Mouse (Mus musculus): ENCODE data around the gene Zfp280b. TPM values are rescaled to one million over a fixed set of nuclear protein-coding genes. Genes with fewer than 3 reads are reported as not detected.
"Not testable (repeated sequence)": the region's sequence is repeated elsewhere in the genome, so short reads cannot be mapped to it uniquely, and the experiment has no call there.

Gene Zfp280b
- polyA plus RNA-seq, 1 experiment: 8.6 TPM

GRCm38 (mm10) chr10:76030496-76030895 is 2.0 kb upstream of the Zfp280b start:
- no peak for DNase-seq (ENCODE audit: low spot score)

DNA sequence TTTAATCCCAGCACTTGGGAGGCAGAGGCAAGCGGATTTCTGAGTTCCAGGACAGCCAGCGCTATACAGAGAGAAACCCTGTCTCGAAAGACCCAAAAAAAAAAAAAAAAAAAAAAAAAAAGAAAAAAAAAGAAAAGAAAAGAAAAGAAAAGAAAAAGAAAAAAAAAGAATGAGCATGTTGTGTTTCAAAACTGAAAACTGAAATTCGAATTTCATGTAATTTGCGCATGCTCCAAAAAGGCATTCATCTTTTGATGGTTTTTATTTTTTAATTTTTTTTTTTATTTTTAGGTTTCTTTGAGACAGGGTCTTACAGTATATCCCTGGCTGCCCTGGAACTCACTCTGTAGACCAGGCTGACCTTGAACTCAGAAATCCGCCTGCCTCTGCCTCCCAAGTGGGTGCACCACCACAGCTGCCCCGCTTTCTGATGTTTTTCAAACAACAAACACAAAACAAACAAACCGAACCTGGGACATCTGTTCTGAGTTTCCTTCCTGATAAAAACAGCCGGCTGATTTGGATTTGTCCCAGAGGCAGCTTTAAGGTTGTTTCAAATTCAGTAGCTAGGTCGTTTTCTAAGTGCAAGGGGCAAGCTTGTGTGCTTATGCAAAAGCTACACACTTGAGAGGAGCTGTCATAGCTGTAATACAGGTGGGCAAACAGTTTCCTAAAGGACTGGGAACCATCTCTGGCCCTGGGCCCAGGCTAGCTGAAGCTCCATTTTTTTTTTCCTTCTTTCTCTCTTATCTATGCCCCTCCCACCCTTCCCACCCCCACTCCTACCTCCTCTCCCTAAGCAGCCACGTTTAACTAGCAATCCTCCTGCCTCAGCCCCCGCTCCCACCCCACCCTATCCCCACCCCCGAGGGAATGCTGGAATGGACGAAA is 694 bp upstream of the Zfp280b start:
- no peak for DNase-seq (ENCODE audit: low spot score)

DNA sequence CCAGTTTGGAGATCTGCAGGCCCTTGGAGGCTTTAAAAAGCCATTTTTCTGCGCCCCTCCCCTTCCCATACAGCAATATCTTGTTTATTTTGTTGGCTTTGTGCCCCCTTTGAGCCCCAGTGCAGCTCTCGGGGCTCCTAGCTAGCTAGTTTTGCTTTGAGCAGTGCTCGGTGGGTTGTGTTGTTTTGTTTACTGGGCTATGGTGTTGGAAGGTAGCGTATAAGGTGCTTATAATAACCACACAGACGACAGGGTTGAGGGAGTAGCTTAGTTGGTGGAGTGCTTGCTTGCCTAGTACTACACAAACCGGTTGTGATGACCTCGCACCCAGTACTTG is 637 bp downstream of the Zfp280b start:
- no peak for DNase-seq (ENCODE audit: low spot score)

DNA sequence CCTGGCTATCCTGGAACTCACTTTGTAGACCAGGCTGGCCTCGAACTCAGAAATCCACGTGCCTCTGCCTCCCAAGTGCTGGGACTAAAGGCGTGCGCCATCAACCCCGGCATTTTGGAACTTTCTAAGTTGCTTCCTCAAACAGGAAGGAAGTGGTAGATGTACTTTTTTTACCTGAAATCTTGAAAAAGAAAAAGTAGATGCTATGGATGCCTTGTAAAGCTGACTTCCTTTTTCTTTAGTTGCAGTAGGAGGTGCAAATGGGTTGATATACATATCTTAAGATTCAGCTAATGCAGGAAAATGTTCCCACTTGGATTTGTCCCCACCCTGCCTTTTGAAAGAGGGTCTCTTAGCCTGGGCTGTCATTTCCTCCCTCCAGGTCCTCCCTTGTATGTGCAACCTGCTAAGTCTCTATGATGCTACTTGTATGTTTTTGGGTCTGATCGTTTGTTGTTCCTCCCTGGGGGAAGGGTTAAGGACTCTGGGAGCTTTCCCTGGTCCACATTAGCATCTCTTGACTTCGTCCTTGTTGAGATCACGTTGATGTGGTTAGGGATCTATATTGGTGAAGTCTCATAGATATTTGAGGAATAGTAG is 1.7 kb downstream of the Zfp280b start:
- DNase-seq (ENCODE audit: low spot score): no peak

GRCm38 (mm10) chr10:76035277-76035676 is 2.8 kb downstream of the Zfp280b start:
- no peak for DNase-seq (ENCODE audit: low spot score)

GRCm38 (mm10) chr10:76036962-76037361 is 4.5 kb downstream of the Zfp280b start:
- no peak for DNase-seq (ENCODE audit: low spot score)

DNA sequence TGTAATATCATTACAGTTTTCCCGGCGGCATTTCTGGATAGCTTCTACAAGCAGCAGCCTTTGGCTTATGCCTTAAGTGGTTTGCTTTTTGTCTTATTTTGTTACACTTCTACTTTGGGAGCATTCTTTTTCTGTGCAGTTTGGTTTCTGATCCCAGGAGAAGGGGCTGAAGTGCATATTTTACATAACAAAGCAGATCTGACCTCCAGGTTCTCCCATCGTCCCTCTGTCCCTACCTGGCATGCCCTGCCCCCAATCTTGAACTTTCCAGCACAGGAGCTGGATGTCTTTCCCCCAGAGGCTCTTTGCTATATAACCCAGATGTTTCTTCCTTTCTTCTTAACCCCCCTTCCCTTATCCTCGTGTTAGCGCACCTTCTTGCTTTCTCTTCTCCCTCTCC is 12.9 kb downstream of the Zfp280b start:
- DNase-seq (ENCODE audit: low spot score): no peak

- DNase-seq (ENCODE audit: low spot score): no peak
These were observed 14.3 kb downstream of the Zfp280b start for GRCm38 (mm10) chr10:76046754-76047153.

DNA sequence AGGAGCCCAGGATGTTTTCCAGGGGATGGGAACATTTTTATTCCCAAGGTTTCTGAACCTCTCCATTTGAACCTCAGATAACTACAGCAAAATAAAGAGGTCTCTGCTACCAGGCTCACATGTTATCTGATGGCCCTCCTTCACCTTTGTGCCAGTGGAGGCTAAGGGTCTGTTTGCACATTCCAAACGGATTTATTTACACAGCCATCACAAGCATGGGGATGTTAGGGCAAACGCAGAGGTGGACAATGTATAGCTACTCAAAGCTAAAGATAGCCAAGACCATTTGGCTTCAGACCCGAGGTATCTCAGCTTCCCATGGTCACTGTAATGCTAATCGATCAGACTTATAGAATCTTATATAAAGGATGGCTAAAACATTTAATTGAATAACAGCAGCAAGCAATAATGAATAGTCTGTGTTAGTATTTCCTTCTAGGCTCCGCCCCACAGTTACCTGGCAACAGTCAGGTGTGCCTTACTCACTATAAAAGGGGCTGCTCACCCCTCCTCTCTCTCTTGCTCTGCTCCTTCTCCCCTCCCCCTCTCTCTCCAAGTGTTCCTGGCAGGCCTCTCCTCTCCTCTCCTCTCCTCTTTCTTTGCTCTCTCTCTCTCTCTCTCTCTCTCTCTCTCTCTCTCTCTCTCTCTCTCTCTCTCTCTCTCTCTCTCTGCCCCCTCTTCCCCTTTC is 14.9 kb downstream of the Zfp280b start:
- no peak for DNase-seq (ENCODE audit: low spot score)

DNA sequence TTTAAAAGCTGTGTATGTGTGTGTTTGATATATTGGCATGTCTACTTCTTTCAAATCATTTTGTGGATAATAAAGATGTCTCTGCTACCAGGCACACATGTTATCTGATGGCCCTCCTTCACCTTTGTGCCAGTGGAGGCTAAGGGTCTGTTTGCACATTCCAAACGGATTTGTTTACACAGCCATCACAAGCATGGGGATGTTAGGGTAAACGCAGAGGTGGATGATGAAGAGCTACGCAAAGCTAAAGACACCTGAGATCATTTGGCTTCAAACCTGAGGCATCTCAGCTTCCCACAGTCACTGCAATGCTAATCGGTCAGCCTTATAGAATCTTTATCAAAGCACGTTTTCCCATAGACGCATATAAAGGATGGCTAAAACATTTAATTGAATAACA is 16.5 kb downstream of the Zfp280b start:
- DNase-seq (ENCODE audit: low spot score): no peak

GRCm38 (mm10) chr10:76051860-76052259 is 19.4 kb downstream of the Zfp280b start:
- no peak for DNase-seq (ENCODE audit: low spot score)

- DNase-seq (ENCODE audit: low spot score): no peak
These were observed 30.0 kb downstream of the Zfp280b start for GRCm38 (mm10) chr10:76062439-76062838.

GRCm38 (mm10) chr10:76067674-76068613 is 35.5 kb downstream of the Zfp280b start:
- no peak for DNase-seq (ENCODE audit: low spot score)

- DNase-seq (ENCODE audit: low spot score): not testable (repeated sequence)
These were observed 39.6 kb downstream of the Zfp280b start for GRCm38 (mm10) chr10:76072080-76072479.

- not testable (repeated sequence) for DNase-seq (ENCODE audit: low spot score)
These were observed 44.6 kb downstream of the Zfp280b start for GRCm38 (mm10) chr10:76077008-76077407.

Other genes starting within 250 kb of the Zfp280b start
- 160 and 208 TPM in 2 replicates for gene Gstt1, start 234.1 kb upstream of the Zfp280b start, polyA plus RNA-seq (2012; rRNA removed)
- 0.11 TPM in 1 of 2 replicates, not detected in the other for gene Gstt4, start 210.1 kb upstream of the Zfp280b start, polyA plus RNA-seq (2012; rRNA removed)
- gene Gstt2, start 195.2 kb upstream of the Zfp280b start, polyA plus RNA-seq (2012; rRNA removed): 107 and 144 TPM in 2 replicates
- 542 and 602 TPM in 2 replicates for gene Mif, start 172.4 kb upstream of the Zfp280b start, polyA plus RNA-seq (2012; rRNA removed)
- gene Derl3, start 139.2 kb upstream of the Zfp280b start, polyA plus RNA-seq (2012; rRNA removed): 1.0 and 1.2 TPM in 2 replicates
- 41.7 and 46.8 TPM in 2 replicates for gene Smarcb1, start 111.0 kb upstream of the Zfp280b start, polyA plus RNA-seq (2012; rRNA removed)
- gene Chchd10, start 99.5 kb upstream of the Zfp280b start, polyA plus RNA-seq (2012; rRNA removed): 140 and 179 TPM in 2 replicates
- 18.8 and 20.1 TPM in 2 replicates for gene Mmp11, start 96.2 kb upstream of the Zfp280b start, polyA plus RNA-seq (2012; rRNA removed)
- gene Gm867, start 92.0 kb upstream of the Zfp280b start, polyA plus RNA-seq (2012; rRNA removed): not detected in 2 replicates
- gene Vpreb3, start 89.6 kb upstream of the Zfp280b start, polyA plus RNA-seq (2012; rRNA removed): not detected in 2 replicates
- gene Gm5134, start 78.1 kb upstream of the Zfp280b start, polyA plus RNA-seq (2012; rRNA removed): 0.04 and 0.10 TPM in 2 replicates
- gene Slc5a4b, start 78.3 kb downstream of the Zfp280b start, polyA plus RNA-seq (2012; rRNA removed): not detected in 2 replicates
- gene Slc5a4a, start 114.8 kb downstream of the Zfp280b start, polyA plus RNA-seq (2012; rRNA removed): not detected in 2 replicates
- gene Prmt2, start 205.2 kb downstream of the Zfp280b start, polyA plus RNA-seq (2012; rRNA removed): 44.5 and 49.6 TPM in 2 replicates
- 8.2 and 10.5 TPM in 2 replicates for gene S100b, start 221.2 kb downstream of the Zfp280b start, polyA plus RNA-seq (2012; rRNA removed)